Mouse (Mus musculus) embryonic facial prominence, embryonic 11.5 days (tissue): ENCODE measurements at regions not wholly inside any gene's neighbourhood (a gene's known extent, or its start where the extent isn't known, plus 50 kb on each side); places are given as distances from the start of the nearest gene placed in this dataset.

Source experiments
- ATAC-seq: fragments of 200-750 bp; cut with Nextera tagmentation; replicated peaks from 2 replicates; pipeline ENCODE4 v1.8.0; 2017; ENCODE audit warnings: low read depth; ENCODE audit not compliant: insufficient number of reproducible peaks, low FRiP score, low TSS enrichment
- DNase-seq: peaks from one replicate; pipeline ENCODE4 v3.0.0-alpha.2; 2015; ENCODE audit warnings: low spot score
- H3K27ac ChIP-seq: fragments of 300-500 bp; sonication (generic); replicated peaks from 2 replicates; pipeline ENCODE4 v1.5.1; 2014; ENCODE audit warnings: mild to moderate bottlenecking, low read depth, low read length, control low read depth
- H3K27me3 ChIP-seq: fragments of 300-500 bp; sonication (generic); 2 replicates; pipeline ENCODE4 v1.6.1; 2014; ENCODE audit warnings: mild to moderate bottlenecking, low read length, moderate library complexity, mixed read lengths; ENCODE audit not compliant: control insufficient read depth, insufficient read depth
- H3K36me3 ChIP-seq: fragments of 300-500 bp; sonication (generic); replicated peaks from 2 replicates; pipeline ENCODE4 v1.6.1; 2014; ENCODE audit warnings: low read depth, mild to moderate bottlenecking, low read length, moderate library complexity, mixed read lengths; ENCODE audit not compliant: control insufficient read depth, insufficient read depth
- H3K4me1 ChIP-seq: fragments of 300-500 bp; sonication (generic); 2 replicates; pipeline ENCODE4 v1.6.1; 2014; ENCODE audit warnings: low read length, mixed read lengths; ENCODE audit not compliant: control insufficient read depth, insufficient read depth
- H3K4me2 ChIP-seq: fragments of 300-500 bp; sonication (generic); 2 replicates; pipeline ENCODE4 v1.6.1; 2014; ENCODE audit warnings: low read depth, mild to moderate bottlenecking, control low read depth, low read length, moderate library complexity
- H3K4me3 ChIP-seq: fragments of 300-500 bp; sonication (generic); 2 replicates; pipeline ENCODE4 v1.5.1; 2014; ENCODE audit warnings: low read depth, low read length, control low read depth
- H3K9ac ChIP-seq: fragments of 300-500 bp; sonication (generic); replicated peaks from 2 replicates; pipeline ENCODE4 v1.6.1; 2014; ENCODE audit warnings: mild to moderate bottlenecking, control low read depth, low read length
- H3K9me3 ChIP-seq: fragments of 300-500 bp; sonication (generic); replicated peaks from 2 replicates; pipeline ENCODE4 v1.6.1; 2016; ENCODE audit warnings: mild to moderate bottlenecking, low read length, inconsistent platforms, mixed read lengths; ENCODE audit not compliant: control insufficient read depth
- WGBS: fragments of 180-500 bp; shearing (Covaris S2); extraction: QIAGEN DNeasy Blood & Tissue Kit; methylation state at CpG from one replicate; pipeline ENCODE4 v1.1.7; 2014; 5-methylcytosine and 5-hydroxymethylcytosine counted together

- H3K4me2 ChIP-seq, result no peak overlapping the region; the same call in 1 of the 2 replicates
- ATAC-seq (0 out of 2 replicates have a peak, but pooled peaks have one; percentile 58), DNase-seq (peak; percentile 56)
- no peak overlapping the region for H3K27ac ChIP-seq
- H3K4me1 ChIP-seq, result peaks cover 5% of the 10 kb centered on the region; the same call in 1 of the 2 replicates
- 6% methylated on average over 17 of the region's 17 CpGs for WGBS
- no peak overlapping the region for H3K9ac ChIP-seq
- H3K4me3 ChIP-seq, result no peak overlapping the region
- H3K27me3 ChIP-seq, result no peaks in the 10 kb centered on the region
- H3K36me3 ChIP-seq, result no peaks in the 10 kb centered on the region
- H3K9me3 ChIP-seq, result no peaks in the 10 kb centered on the region
These were observed 297.8 kb downstream of the Cdh26 start for GRCm38 (mm10) chr2:178727930-178728793.

GRCm38 (mm10) chr2:178728794-178729120 lies 298.4 kb downstream of the Cdh26 start:
- WGBS, result 13% methylated on average over 7 of the region's 7 CpGs
- ATAC-seq (no peak), DNase-seq (no peak)
- Histone ChIP-seq H3K4me3 (no peak overlapping the region), H3K4me1 (peaks cover 5% of the 10 kb centered on the region; the same call in 1 of the 2 replicates), H3K27ac (no peak overlapping the region), H3K9ac (no peak overlapping the region), H3K4me2 (no peak overlapping the region), H3K36me3 (no peaks in the 10 kb centered on the region), H3K9me3 (no peaks in the 10 kb centered on the region), H3K27me3 (no peaks in the 10 kb centered on the region)

GRCm38 (mm10) chr2:178735099-178735498 lies 304.8 kb downstream of the Cdh26 start:
- no peaks in the 10 kb centered on the region for H3K36me3 ChIP-seq
- H3K4me2 ChIP-seq, result no peak overlapping the region

GRCm38 (mm10) chr2:178744617-178745016 lies 314.3 kb downstream of the Cdh26 start:
- H3K9me3 ChIP-seq, result no peaks in the 10 kb centered on the region
- no peaks in the 10 kb centered on the region for H3K36me3 ChIP-seq
- no peak overlapping the region for H3K27ac ChIP-seq
- no peak overlapping the region for H3K4me2 ChIP-seq
- no peak overlapping the region for H3K4me3 ChIP-seq
- no peaks in the 10 kb centered on the region for H3K27me3 ChIP-seq
- 76% methylated on average over 4 of the region's 4 CpGs for WGBS
- DNase-seq (no peak), ATAC-seq (no peak)
- H3K9ac ChIP-seq, result no peak overlapping the region
- no peaks in the 10 kb centered on the region for H3K4me1 ChIP-seq

More at GRCm38 (mm10) chr2:178735099-178735498, 304.8 kb downstream of the Cdh26 start:
- ATAC-seq, result no peak
- 4% methylated on average over 2 of the region's 2 CpGs for WGBS
- Histone ChIP-seq H3K27ac (no peak overlapping the region), H3K27me3 (no peaks in the 10 kb centered on the region), H3K9me3 (no peaks in the 10 kb centered on the region), H3K9ac (no peak overlapping the region), H3K4me3 (no peak overlapping the region), H3K4me1 (no peaks in the 10 kb centered on the region)
- peak; percentile 81 for DNase-seq

GRCm38 (mm10) chr2:178745296-178746015 lies 315.1 kb downstream of the Cdh26 start:
- WGBS, result 61% methylated on average over 14 of the region's 14 CpGs
- no peak for DNase-seq

GRCm38 (mm10) chr2:178751247-178751646 lies 320.9 kb downstream of the Cdh26 start:
- no peak overlapping the region for H3K4me2 ChIP-seq
- H3K27ac ChIP-seq, result no peak overlapping the region
- no peaks in the 10 kb centered on the region for H3K36me3 ChIP-seq
- WGBS, result 87% methylated on average over 1 of the region's 1 CpGs
- H3K27me3 ChIP-seq, result no peaks in the 10 kb centered on the region
- DNase-seq (no peak), ATAC-seq (no peak)
- H3K9me3 ChIP-seq, result no peaks in the 10 kb centered on the region
- H3K9ac ChIP-seq, result no peak overlapping the region
- H3K4me1 ChIP-seq, result no peaks in the 10 kb centered on the region
- H3K4me3 ChIP-seq, result no peak overlapping the region

More at GRCm38 (mm10) chr2:178745296-178746015, 315.1 kb downstream of the Cdh26 start:
- Histone ChIP-seq H3K4me1 (no peaks in the 10 kb centered on the region), H3K9me3 (no peaks in the 10 kb centered on the region), H3K9ac (no peak overlapping the region), H3K27ac (no peak overlapping the region), H3K36me3 (no peaks in the 10 kb centered on the region), H3K27me3 (no peaks in the 10 kb centered on the region), H3K4me3 (no peak overlapping the region), H3K4me2 (no peak overlapping the region)
- ATAC-seq, result 0 out of 2 replicates have a peak, but pooled peaks have one; percentile 52

GRCm38 (mm10) chr2:178758366-178758765 lies 328.0 kb downstream of the Cdh26 start:
- peak; percentile 79 for DNase-seq
- no peaks in the 10 kb centered on the region for H3K9me3 ChIP-seq
- 5% methylated on average over 2 of the region's 2 CpGs for WGBS
- H3K36me3 ChIP-seq, result no peaks in the 10 kb centered on the region
- no peak for ATAC-seq
- no peaks in the 10 kb centered on the region for H3K4me1 ChIP-seq
- no peak overlapping the region for H3K27ac ChIP-seq
- no peak overlapping the region for H3K4me2 ChIP-seq
- H3K27me3 ChIP-seq, result no peaks in the 10 kb centered on the region
- no peak overlapping the region for H3K4me3 ChIP-seq
- no peak overlapping the region for H3K9ac ChIP-seq

GRCm38 (mm10) chr2:178768526-178768925 lies 338.2 kb downstream of the Cdh26 start:
- Histone ChIP-seq H3K36me3 (no peaks in the 10 kb centered on the region), H3K27me3 (no peaks in the 10 kb centered on the region), H3K9me3 (no peaks in the 10 kb centered on the region), H3K4me3 (no peak overlapping the region), H3K4me2 (no peak overlapping the region), H3K4me1 (no peaks in the 10 kb centered on the region), H3K27ac (no peak overlapping the region), H3K9ac (no peak overlapping the region)
- DNase-seq (no peak), ATAC-seq (no peak)
- WGBS, result 70% methylated on average over 4 of the region's 4 CpGs
